Mouse (Mus musculus): ENCODE data around the gene Med16. TPM values are rescaled to one million over a fixed set of nuclear protein-coding genes. Genes with fewer than 3 reads are reported as not detected.

Gene Med16
- polyA plus RNA-seq, 1 experiment from 2014 or later: 53.6 TPM

DNA sequence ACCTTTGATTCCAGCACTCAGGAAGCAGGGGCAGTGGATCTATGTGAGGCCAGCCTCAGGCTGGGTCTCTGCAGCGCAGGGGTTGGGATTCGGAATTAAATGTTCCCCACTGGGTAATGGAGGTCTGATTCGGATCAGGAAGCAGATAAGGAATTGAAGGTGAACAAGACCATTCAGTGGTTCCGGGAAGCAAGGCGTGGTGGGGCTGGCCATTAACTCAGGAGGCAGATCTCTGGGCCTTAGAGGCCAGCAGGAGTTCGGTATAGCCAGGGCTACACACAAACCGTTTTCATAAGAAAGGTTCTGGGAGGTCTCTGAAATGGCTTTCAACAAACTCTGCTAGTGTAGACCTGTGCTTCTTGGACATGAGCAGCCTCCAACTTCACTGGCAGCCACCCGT lies 55.9 kb downstream of the Med16 start:
- Histone ChIP-seq H3K27ac (ENCODE audit: low read depth, low read length) (peak overlapping the region; percentile 99), H3K9ac (ENCODE audit: low read length) (peak overlapping the region; percentile 88), H3K27me3 (ENCODE audit: control insufficient read depth, insufficient read depth, low read length) (no peaks in the 10 kb centered on the region), H3K9me3 (ENCODE audit: control insufficient read depth, low read length) (no peaks in the 10 kb centered on the region), H3K4me2 (ENCODE audit: low read depth) (peak overlapping the region; percentile 92), H3K36me3 (ENCODE audit: control insufficient read depth, insufficient read depth, low read length) (peaks cover 3% of the 10 kb centered on the region), H3K4me1 (ENCODE audit: control insufficient read depth, insufficient read depth, low read length) (peaks cover 41% of the 10 kb centered on the region), H3K4me3 (ENCODE audit: low read depth, low read length) (peak overlapping the region; percentile 99)
- ATAC-seq (ENCODE audit: insufficient read depth, low FRiP score, low TSS enrichment) (no peak), DNase-seq (ENCODE audit: low spot score) (no peak)
- 37% methylated on average over 8 of the region's 8 CpGs for WGBS

GRCm38 (mm10) chr10:79852107-79852789 lies 56.5 kb downstream of the Med16 start:
- H3K27ac ChIP-seq (ENCODE audit: low read depth, low read length): peak overlapping the region; percentile 99
- 65% methylated on average over 9 of the region's 9 CpGs for WGBS
- DNase-seq (ENCODE audit: low spot score): no peak

DNA sequence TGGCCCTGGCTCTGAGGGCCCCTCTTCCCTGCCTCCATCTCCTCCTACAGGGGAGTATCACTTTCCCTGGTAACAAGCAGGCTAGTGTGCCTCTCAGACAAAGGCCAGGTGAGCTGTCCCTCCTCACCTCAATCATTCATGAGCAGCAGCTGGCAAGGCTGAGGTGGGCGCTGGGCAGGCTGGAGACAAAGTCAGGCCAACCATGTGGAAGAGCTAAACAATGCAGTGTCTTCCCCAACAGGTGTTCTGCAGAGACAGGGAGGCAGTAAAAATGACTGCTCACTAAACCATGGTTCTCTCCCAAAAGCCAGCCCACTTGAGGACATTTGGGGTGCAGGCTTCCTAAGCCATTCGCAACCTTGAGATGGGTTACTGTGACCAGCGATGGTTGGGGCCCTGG lies 57.1 kb downstream of the Med16 start:
- DNase-seq (ENCODE audit: low spot score) (no peak), ATAC-seq (ENCODE audit: insufficient read depth, low FRiP score, low TSS enrichment) (no peak)
- Histone ChIP-seq H3K27ac (ENCODE audit: low read depth, low read length) (peak overlapping the region; percentile 99; the same call in 1 of the 2 replicates), H3K4me3 (ENCODE audit: low read depth, low read length) (peak overlapping the region; percentile 8; the same call in 1 of the 2 replicates), H3K4me1 (ENCODE audit: control insufficient read depth, insufficient read depth, low read length) (peaks cover 30% of the 10 kb centered on the region), H3K36me3 (ENCODE audit: control insufficient read depth, insufficient read depth, low read length) (no peaks in the 10 kb centered on the region; the same call in 1 of the 2 replicates), H3K9ac (ENCODE audit: low read length) (peak overlapping the region; percentile 88), H3K4me2 (ENCODE audit: low read depth) (peak overlapping the region; percentile 92), H3K9me3 (ENCODE audit: control insufficient read depth, low read length) (no peaks in the 10 kb centered on the region), H3K27me3 (ENCODE audit: control insufficient read depth, insufficient read depth, low read length) (no peaks in the 10 kb centered on the region)
- WGBS: 79% methylated on average over 3 of the region's 3 CpGs

More at GRCm38 (mm10) chr10:79852107-79852789, 56.5 kb downstream of the Med16 start:
- Histone ChIP-seq H3K4me2 (ENCODE audit: low read depth) (peak overlapping the region; percentile 92), H3K4me3 (ENCODE audit: low read depth, low read length) (peak overlapping the region; percentile 99), H3K9me3 (ENCODE audit: control insufficient read depth, low read length) (no peaks in the 10 kb centered on the region), H3K36me3 (ENCODE audit: control insufficient read depth, insufficient read depth, low read length) (peaks cover 2% of the 10 kb centered on the region; the same call in 1 of the 2 replicates), H3K27me3 (ENCODE audit: control insufficient read depth, insufficient read depth, low read length) (no peaks in the 10 kb centered on the region), H3K4me1 (ENCODE audit: control insufficient read depth, insufficient read depth, low read length) (peaks cover 35% of the 10 kb centered on the region), H3K9ac (ENCODE audit: low read length) (peak overlapping the region; percentile 88)
- no peak for ATAC-seq (ENCODE audit: insufficient read depth, low FRiP score, low TSS enrichment)

- Histone ChIP-seq H3K27me3 (ENCODE audit: control insufficient read depth, insufficient read depth, low read length) (no peaks in the 10 kb centered on the region), H3K9me3 (ENCODE audit: control insufficient read depth, low read length) (no peaks in the 10 kb centered on the region), H3K9ac (ENCODE audit: low read length) (no peak overlapping the region), H3K4me2 (ENCODE audit: low read depth) (no peak overlapping the region), H3K27ac (ENCODE audit: low read depth, low read length) (no peak overlapping the region), H3K36me3 (ENCODE audit: control insufficient read depth, insufficient read depth, low read length) (no peaks in the 10 kb centered on the region), H3K4me1 (ENCODE audit: control insufficient read depth, insufficient read depth, low read length) (peaks cover 20% of the 10 kb centered on the region), H3K4me3 (ENCODE audit: low read depth, low read length) (no peak overlapping the region)
- DNase-seq (ENCODE audit: low spot score) (no peak), ATAC-seq (ENCODE audit: insufficient read depth, low FRiP score, low TSS enrichment) (no peak)
- 82% methylated on average over 8 of the region's 8 CpGs for WGBS
Observed at GRCm38 (mm10) chr10:79849941-79850628, 58.6 kb downstream of the Med16 start.

GRCm38 (mm10) chr10:79846553-79846952 lies 62.2 kb downstream of the Med16 start:
- Histone ChIP-seq H3K9ac (ENCODE audit: low read length) (no peak overlapping the region), H3K9me3 (ENCODE audit: control insufficient read depth, low read length) (no peaks in the 10 kb centered on the region), H3K4me1 (ENCODE audit: control insufficient read depth, insufficient read depth, low read length) (peaks cover 7% of the 10 kb centered on the region), H3K4me3 (ENCODE audit: low read depth, low read length) (no peak overlapping the region), H3K27ac (ENCODE audit: low read depth, low read length) (no peak overlapping the region), H3K4me2 (ENCODE audit: low read depth) (no peak overlapping the region), H3K36me3 (ENCODE audit: control insufficient read depth, insufficient read depth, low read length) (no peaks in the 10 kb centered on the region), H3K27me3 (ENCODE audit: control insufficient read depth, insufficient read depth, low read length) (no peaks in the 10 kb centered on the region)
- WGBS: 52% methylated on average over 5 of the region's 5 CpGs
- ATAC-seq (ENCODE audit: insufficient read depth, low FRiP score, low TSS enrichment) (no peak), DNase-seq (ENCODE audit: low spot score) (no peak)

Small RNAs within 50 kb of the gene (microRNA-seq; reads per million reads assigned to microRNA genes)
- not detected for gene Mir6910

Other genes with a start within 250 kb of the Med16 start
- 1.5 and 2.5 TPM in 2 replicates for gene Madcam1, start 244.4 kb downstream of the Med16 start, polyA plus RNA-seq (2014; fragmentation: Nextera tagmentation; extraction: Ambion mirVana)
- 71.2 and 78.7 TPM in 2 replicates for gene Tpgs1, start 239.6 kb downstream of the Med16 start, polyA plus RNA-seq (2014; fragmentation: Nextera tagmentation; extraction: Ambion mirVana)
- 165 and 168 TPM in 2 replicates for gene Cdc34, start 226.7 kb downstream of the Med16 start, polyA plus RNA-seq (2014; fragmentation: Nextera tagmentation; extraction: Ambion mirVana)
- gene Gzmm, start 219.9 kb downstream of the Med16 start, polyA plus RNA-seq (2014; fragmentation: Nextera tagmentation; extraction: Ambion mirVana): 0.57 and 0.62 TPM in 2 replicates
- gene Bsg, start 204.4 kb downstream of the Med16 start, polyA plus RNA-seq (2014; fragmentation: Nextera tagmentation; extraction: Ambion mirVana): 591 and 595 TPM in 2 replicates
- 0.28 and 0.57 TPM in 2 replicates for gene Hcn2, start 192.3 kb downstream of the Med16 start, polyA plus RNA-seq (2014; fragmentation: Nextera tagmentation; extraction: Ambion mirVana)
- 29.5 and 34.1 TPM in 2 replicates for gene Polrmt, start 162.3 kb downstream of the Med16 start, polyA plus RNA-seq (2014; fragmentation: Nextera tagmentation; extraction: Ambion mirVana)
- gene Fgf22, start 153.8 kb downstream of the Med16 start, polyA plus RNA-seq (2014; fragmentation: Nextera tagmentation; extraction: Ambion mirVana): 0.20 and 0.84 TPM in 2 replicates
- 99.7 and 101 TPM in 2 replicates for gene Rnf126, start 142.0 kb downstream of the Med16 start, polyA plus RNA-seq (2014; fragmentation: Nextera tagmentation; extraction: Ambion mirVana)
- gene Fstl3, start 131.7 kb downstream of the Med16 start, polyA plus RNA-seq (2014; fragmentation: Nextera tagmentation; extraction: Ambion mirVana): 1.3 and 1.7 TPM in 2 replicates
- 0.23 TPM in 1 of 2 replicates, not detected in the other for gene Prss57, start 118.0 kb downstream of the Med16 start, polyA plus RNA-seq (2014; fragmentation: Nextera tagmentation; extraction: Ambion mirVana)
- gene Palm, start 115.4 kb downstream of the Med16 start, polyA plus RNA-seq (2014; fragmentation: Nextera tagmentation; extraction: Ambion mirVana): 150 and 155 TPM in 2 replicates
- 0.77 and 1.6 TPM in 2 replicates for gene Misp, start 87.9 kb downstream of the Med16 start, polyA plus RNA-seq (2014; fragmentation: Nextera tagmentation; extraction: Ambion mirVana)
- gene Ptbp1, start 54.5 kb downstream of the Med16 start, polyA plus RNA-seq (2014; fragmentation: Nextera tagmentation; extraction: Ambion mirVana): 215 and 216 TPM in 2 replicates
- gene Prtn3, start 34.4 kb downstream of the Med16 start, polyA plus RNA-seq (2014; fragmentation: Nextera tagmentation; extraction: Ambion mirVana): 12.5 and 13.7 TPM in 2 replicates
- gene Plppr3, start 34.3 kb downstream of the Med16 start, polyA plus RNA-seq (2014; fragmentation: Nextera tagmentation; extraction: Ambion mirVana): 142 and 156 TPM in 2 replicates
- 0.66 TPM in 1 of 2 replicates, not detected in the other for gene Elane, start 22.7 kb downstream of the Med16 start, polyA plus RNA-seq (2014; fragmentation: Nextera tagmentation; extraction: Ambion mirVana)
- not detected in 2 replicates for gene Cfd, start 18.1 kb downstream of the Med16 start, polyA plus RNA-seq (2014; fragmentation: Nextera tagmentation; extraction: Ambion mirVana)
- 14.5 TPM in 1 of 2 replicates, not detected in the other for gene Gm26602, start 1.9 kb upstream of the Med16 start, polyA plus RNA-seq (2014; fragmentation: Nextera tagmentation; extraction: Ambion mirVana)
- 0.77 and 0.80 TPM in 2 replicates for gene Kiss1r, start 8.0 kb upstream of the Med16 start, polyA plus RNA-seq (2014; fragmentation: Nextera tagmentation; extraction: Ambion mirVana)
- 150 and 156 TPM in 2 replicates for gene R3hdm4, start 12.3 kb upstream of the Med16 start, polyA plus RNA-seq (2014; fragmentation: Nextera tagmentation; extraction: Ambion mirVana)
- 7.0 and 8.5 TPM in 2 replicates for gene Arid3a, start 18.1 kb upstream of the Med16 start, polyA plus RNA-seq (2014; fragmentation: Nextera tagmentation; extraction: Ambion mirVana)
- gene Wdr18, start 51.2 kb upstream of the Med16 start, polyA plus RNA-seq (2014; fragmentation: Nextera tagmentation; extraction: Ambion mirVana): 115 TPM in 2 replicates
- 0.16 and 0.30 TPM in 2 replicates for gene Grin3b, start 61.8 kb upstream of the Med16 start, polyA plus RNA-seq (2014; fragmentation: Nextera tagmentation; extraction: Ambion mirVana)
- 16.1 and 17.7 TPM in 2 replicates for gene Tmem259, start 75.4 kb upstream of the Med16 start, polyA plus RNA-seq (2014; fragmentation: Nextera tagmentation; extraction: Ambion mirVana)
- 167 and 187 TPM in 2 replicates for gene Cnn2, start 79.7 kb upstream of the Med16 start, polyA plus RNA-seq (2014; fragmentation: Nextera tagmentation; extraction: Ambion mirVana)
- 4.3 and 7.0 TPM in 2 replicates for gene Abca7, start 87.6 kb upstream of the Med16 start, polyA plus RNA-seq (2014; fragmentation: Nextera tagmentation; extraction: Ambion mirVana)
- 4.6 and 4.9 TPM in 2 replicates for gene Arhgap45, start 107.7 kb upstream of the Med16 start, polyA plus RNA-seq (2014; fragmentation: Nextera tagmentation; extraction: Ambion mirVana)
- 222 and 234 TPM in 2 replicates for gene Polr2e, start 130.9 kb upstream of the Med16 start, polyA plus RNA-seq (2014; fragmentation: Nextera tagmentation; extraction: Ambion mirVana)
- gene Gpx4, start 138.2 kb upstream of the Med16 start, polyA plus RNA-seq (2014; fragmentation: Nextera tagmentation; extraction: Ambion mirVana): 540 and 570 TPM in 2 replicates
- gene Sbno2, start 196.6 kb upstream of the Med16 start, polyA plus RNA-seq (2014; fragmentation: Nextera tagmentation; extraction: Ambion mirVana): 11.3 and 11.9 TPM in 2 replicates
- 22.0 and 23.5 TPM in 2 replicates for gene Stk11, start 206.9 kb upstream of the Med16 start, polyA plus RNA-seq (2014; fragmentation: Nextera tagmentation; extraction: Ambion mirVana)
- gene Atp5d, start 229.7 kb upstream of the Med16 start, polyA plus RNA-seq (2014; fragmentation: Nextera tagmentation; extraction: Ambion mirVana): 376 and 386 TPM in 2 replicates
- gene Cbarp, start 231.9 kb upstream of the Med16 start, polyA plus RNA-seq (2014; fragmentation: Nextera tagmentation; extraction: Ambion mirVana): 11.1 and 11.3 TPM in 2 replicates
- gene Midn, start 239.3 kb upstream of the Med16 start, polyA plus RNA-seq (2014; fragmentation: Nextera tagmentation; extraction: Ambion mirVana): 70.0 and 78.2 TPM in 2 replicates

Measured in neural tube, embryonic 11.5 days (tissue).